Mouse (Mus musculus) Patski (cell line): Measurements from ENCODE around the gene Plrg1. TPM values are rescaled to one million over a fixed set of nuclear protein-coding genes. Genes with fewer than 3 reads are reported as not detected.

Source experiments
- ATAC-seq: fragments of 100-300 bp; one replicate; pipeline ENCODE4 v1.8.0; 2021
- CTCF ChIA-PET: fragments of 350-600 bp; sonication (Branson Sonifier 250); formaldehyde crosslinking; loops from one replicate; lab custom pipeline; 2022; ENCODE audit warnings: inconsistent platforms; lab: Charles Lee
- POLR2A ChIA-PET: fragments of 350-600 bp; sonication (Branson Sonifier 250); formaldehyde crosslinking; loops from one replicate; lab custom pipeline; 2022; ENCODE audit warnings: antibody characterized with exemption, inconsistent platforms; lab: Charles Lee
- DNase-seq: peaks from one replicate; pipeline ENCODE4 v3.0.0-alpha.2; 2011; ENCODE audit warnings: low read depth, low spot score
- H3K27me3 ChIP-seq: fragments of 371-371 bp; one replicate; pipeline ENCODE4 v1.5.1; 2021
- CTCF ChIP-seq: fragments of 100-300 bp; IDR thresholded peaks from one replicate; pipeline ENCODE4 v1.5.1; 2021
- in situ Hi-C: fragments of 300-500 bp; cut with MboI; formaldehyde crosslinking; loops from 3 replicates; pipeline ENCODE4 v1.11.1; 2018; ENCODE audit warnings: low pct_unique_long_range_greater_than_20kb, mixed read lengths
- polyA plus RNA-seq: library from polyadenylated mRNA; unstranded; gene quantifications from one replicate; pipeline ENCODE4 v1.2.3, GENCODE M21; 2021

Plrg1 gene
- polyA plus RNA-seq, 1 experiment from 2014 or later: 85.3 TPM

DNA sequence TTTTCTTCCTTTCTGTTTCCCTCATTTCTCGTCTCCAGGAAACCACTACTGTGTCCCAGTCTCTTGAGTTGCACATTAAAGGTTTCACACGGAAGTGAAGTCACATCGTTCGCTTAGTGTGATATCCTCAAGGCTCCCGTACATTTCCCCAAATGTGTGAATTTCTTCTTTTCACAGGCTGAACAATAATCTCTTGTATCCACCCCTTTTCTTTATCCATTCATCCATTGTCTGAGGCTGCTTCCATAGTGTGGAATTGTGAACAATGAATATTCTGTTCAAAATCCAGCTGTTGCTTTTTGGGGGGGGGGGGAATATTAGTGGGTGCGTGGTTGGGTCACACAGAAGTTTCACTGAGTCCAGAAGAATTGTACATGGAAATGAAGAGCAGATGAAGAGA lies 30.3 kb upstream of the Plrg1 start:
- no peak for TF ChIP-seq CTCF
- in situ Hi-C loops: no loop called here
- DNase-seq: no peak
- ATAC-seq: no peak
- POLR2A ChIA-PET: no interaction called here
- peaks cover 71% of the 10 kb centered on the region for H3K27me3 ChIP-seq
- CTCF ChIA-PET: interaction anchor here (1.7 to 1.9 kb wide), 2 partner anchors 9 to 25 kb away, joined by 4 to 7 read pairs; no protein-coding TSS in a partner anchor

DNA sequence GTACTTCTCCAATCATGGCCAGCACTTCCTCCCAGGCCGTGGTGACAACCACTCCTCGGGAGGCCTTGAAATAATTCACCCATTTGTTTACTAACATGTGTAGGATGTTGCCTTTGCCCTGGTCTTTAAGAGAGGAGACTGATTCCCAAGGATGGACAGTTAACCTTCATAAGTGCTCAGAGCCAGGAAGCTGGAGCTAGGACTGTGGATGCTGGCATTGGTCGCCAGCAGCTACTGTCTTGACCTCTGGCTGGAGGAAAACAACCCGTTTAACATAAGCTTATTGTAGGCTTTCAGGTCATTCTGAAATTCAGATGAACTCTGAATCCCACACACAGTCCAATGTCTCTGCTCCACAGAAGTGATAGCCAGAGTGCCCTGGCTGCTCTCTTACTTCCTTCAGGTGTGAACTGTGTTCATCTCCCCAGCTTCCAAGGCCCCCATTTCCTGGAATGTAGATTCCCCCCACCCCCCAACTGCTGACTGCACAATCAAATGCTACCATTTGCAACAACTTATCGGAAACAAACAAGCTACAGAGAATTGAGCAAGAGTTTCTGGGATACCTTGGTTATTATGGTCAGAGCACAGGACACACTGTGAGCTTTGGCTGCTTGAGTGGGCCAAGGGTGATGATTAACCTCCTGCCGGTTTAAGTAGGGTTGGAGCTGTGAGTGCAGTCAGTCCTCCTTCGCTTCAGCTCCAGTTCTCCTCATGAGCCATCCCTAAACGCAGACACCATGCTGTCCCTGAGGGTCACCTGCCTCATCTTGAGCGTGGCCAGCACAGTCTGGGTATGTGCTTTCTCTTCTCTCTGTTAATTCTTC lies 29.6 kb upstream of the Plrg1 start, which contains the start of gene Fga:
Gene Fga, plus strand, starts transcription at position 602 of the 827 bp plus-strand sequence.
- DNase-seq (no peak), ATAC-seq (no peak)
- in situ Hi-C loops: no loop called here
- peaks cover 71% of the 10 kb centered on the region for H3K27me3 ChIP-seq
- CTCF ChIA-PET: interaction anchor here (1.1 to 1.9 kb wide), 5 partner anchors 10 to 29 kb away, joined by 3 to 10 read pairs (median 4); partner anchors contain the start of gene Plrg1
- POLR2A ChIA-PET: interaction anchor here (0.6 kb wide), 1 partner anchor 763 kb away, joined by 5 read pairs; no protein-coding TSS in a partner anchor
- TF ChIP-seq CTCF: no peak

DNA sequence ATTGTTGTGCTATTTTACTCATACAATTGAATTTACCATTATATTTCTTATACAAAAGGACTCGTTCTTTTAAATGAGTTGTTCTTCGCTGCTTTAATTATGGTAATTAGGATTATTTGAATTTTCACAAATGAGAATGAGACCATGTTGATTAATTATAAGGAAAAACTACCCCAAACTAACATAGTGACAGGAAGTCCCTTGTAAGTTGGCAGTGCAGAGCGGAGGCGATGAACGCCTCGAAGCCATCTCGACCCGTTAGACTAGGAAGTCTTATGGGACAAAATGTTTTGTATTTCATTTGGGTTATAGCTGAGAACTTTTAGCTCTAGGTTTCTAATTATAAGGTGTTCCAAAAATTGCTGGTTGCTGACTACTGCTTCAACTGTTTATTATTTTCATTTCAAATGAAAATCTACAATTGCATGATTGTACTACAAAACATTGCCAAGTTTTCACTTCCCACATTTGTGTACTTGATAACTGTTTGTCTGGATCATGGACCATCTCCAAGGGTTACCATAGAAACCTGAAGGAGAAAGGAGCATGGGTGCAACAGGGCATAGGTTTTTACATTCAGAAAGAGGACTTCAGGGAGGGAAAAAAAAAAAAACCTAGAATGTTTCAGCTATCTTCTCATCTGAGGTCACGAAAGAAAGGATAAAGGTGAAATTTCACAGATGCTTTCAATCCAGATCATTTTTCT lies 27.6 kb upstream of the Plrg1 start:
- ChIA-PET POLR2A (no interaction called here), CTCF (interaction anchor here (1.2 kb wide), 1 partner anchor 12 kb away, joined by 3 read pairs; no protein-coding TSS in a partner anchor)
- in situ Hi-C loops: no loop called here
- DNase-seq: no peak
- no peak for TF ChIP-seq CTCF
- no peak for ATAC-seq
- H3K27me3 ChIP-seq: peaks cover 71% of the 10 kb centered on the region

DNA sequence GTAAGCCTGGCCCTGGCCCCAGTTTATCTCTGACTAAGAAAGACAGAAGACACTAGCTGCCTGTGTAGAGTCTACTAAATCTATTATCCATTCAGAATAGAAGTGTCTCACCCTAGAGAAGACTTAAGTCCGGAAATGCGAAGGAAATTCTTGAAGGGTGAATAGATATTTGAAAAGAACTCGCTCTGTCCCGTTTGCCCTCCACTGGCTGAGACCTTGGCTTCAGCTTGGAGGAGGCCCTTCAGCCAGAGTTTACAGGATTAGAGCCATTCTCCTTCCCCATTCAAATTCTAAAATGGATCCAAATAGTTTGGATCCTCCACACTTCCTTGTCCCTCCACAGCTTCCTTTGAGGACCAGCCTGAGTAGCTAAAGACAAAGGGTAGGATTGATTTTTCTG lies 25.0 kb upstream of the Plrg1 start:
- CTCF ChIA-PET: interaction anchor here (1.6 kb wide), 1 partner anchor 13 kb away, joined by 5 read pairs; no protein-coding TSS in a partner anchor
- in situ Hi-C loops: no loop called here
- TF ChIP-seq CTCF: no peak
- ATAC-seq (no peak), DNase-seq (no peak)
- peaks cover 80% of the 10 kb centered on the region for H3K27me3 ChIP-seq
- POLR2A ChIA-PET: no interaction called here

DNA sequence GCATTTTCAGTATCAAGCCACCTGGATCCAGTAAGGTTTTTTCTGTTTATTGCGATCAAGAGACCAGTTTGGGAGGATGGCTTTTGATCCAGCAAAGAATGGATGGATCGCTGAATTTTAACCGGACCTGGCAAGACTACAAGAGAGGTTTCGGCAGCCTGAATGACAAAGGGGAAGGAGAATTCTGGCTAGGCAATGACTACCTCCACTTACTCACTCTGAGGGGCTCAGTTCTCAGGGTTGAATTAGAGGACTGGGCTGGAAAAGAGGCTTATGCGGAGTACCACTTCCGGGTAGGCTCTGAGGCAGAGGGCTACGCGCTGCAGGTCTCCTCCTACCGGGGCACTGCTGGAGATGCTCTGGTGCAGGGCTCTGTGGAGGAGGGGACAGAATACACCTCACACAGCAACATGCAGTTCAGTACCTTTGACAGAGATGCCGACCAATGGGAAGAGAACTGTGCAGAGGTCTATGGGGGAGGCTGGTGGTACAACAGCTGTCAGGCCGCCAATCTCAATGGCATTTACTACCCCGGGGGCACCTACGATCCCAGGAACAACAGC lies 22.5 kb upstream of the Plrg1 start:
- no peak for ATAC-seq
- no peak for DNase-seq
- in situ Hi-C loops: no loop called here
- ChIA-PET CTCF (interaction anchor here (1.1 kb wide), 1 partner anchor 15 kb away, joined by 3 read pairs; no protein-coding TSS in a partner anchor), POLR2A (no interaction called here)
- TF ChIP-seq CTCF: no peak
- peaks cover 68% of the 10 kb centered on the region for H3K27me3 ChIP-seq

DNA sequence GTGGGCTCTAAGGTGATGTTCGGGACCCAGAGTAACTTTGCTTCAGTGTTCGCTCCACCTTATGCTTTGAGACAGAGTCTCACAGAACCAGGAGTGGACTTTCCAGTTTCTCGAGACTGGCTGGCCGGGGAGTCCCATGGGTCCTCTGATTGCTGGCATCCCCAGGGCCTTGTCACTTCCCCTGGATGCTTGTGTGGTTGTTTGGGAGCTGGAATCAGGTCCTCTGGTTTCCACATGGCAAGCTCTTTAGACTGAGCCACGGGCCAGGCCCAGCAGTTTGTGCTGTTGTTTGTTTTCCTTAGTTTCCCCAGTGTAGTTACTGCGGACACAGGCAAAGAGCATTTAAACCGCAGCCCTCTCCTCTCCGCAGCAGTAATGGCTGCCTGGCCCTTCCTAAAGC lies 21.5 kb upstream of the Plrg1 start:
- no peak for ATAC-seq
- ChIA-PET POLR2A (no interaction called here), CTCF (interaction anchor here (1.1 to 1.7 kb wide), 3 partner anchors 14 to 34 kb away, joined by 3 to 10 read pairs (median 5); no protein-coding TSS in a partner anchor)
- no peak for DNase-seq
- in situ Hi-C loops: no loop called here
- TF ChIP-seq CTCF: no peak
- peaks cover 66% of the 10 kb centered on the region for H3K27me3 ChIP-seq

DNA sequence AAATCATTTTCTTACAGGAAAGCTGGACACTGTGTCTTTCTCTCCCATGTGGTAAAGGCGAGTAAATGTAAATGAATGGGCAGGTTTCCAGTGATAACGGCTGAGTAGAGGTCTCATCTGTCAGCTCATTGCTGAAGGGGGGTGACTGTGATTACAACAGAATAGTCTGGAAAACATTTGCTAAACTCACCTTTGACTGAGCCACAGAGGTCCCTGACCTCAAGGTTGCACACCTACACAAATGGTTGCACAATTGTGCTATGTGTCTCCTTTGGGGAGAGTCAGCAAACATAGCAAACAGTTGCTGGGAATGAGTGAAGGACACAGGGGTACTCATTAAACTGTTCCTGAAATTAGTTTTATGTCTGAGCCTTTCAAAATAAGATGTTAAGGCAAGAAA lies 16.5 kb upstream of the Plrg1 start:
- peaks cover 57% of the 10 kb centered on the region for H3K27me3 ChIP-seq
- no peak for TF ChIP-seq CTCF
- in situ Hi-C loops: no loop called here
- CTCF ChIA-PET: interaction anchor here (0.9 to 1.1 kb wide), 3 partner anchors 15 to 39 kb away, joined by 3 to 7 read pairs (median 3); no protein-coding TSS in a partner anchor
- POLR2A ChIA-PET: no interaction called here
- no peak for DNase-seq
- ATAC-seq: no peak

DNA sequence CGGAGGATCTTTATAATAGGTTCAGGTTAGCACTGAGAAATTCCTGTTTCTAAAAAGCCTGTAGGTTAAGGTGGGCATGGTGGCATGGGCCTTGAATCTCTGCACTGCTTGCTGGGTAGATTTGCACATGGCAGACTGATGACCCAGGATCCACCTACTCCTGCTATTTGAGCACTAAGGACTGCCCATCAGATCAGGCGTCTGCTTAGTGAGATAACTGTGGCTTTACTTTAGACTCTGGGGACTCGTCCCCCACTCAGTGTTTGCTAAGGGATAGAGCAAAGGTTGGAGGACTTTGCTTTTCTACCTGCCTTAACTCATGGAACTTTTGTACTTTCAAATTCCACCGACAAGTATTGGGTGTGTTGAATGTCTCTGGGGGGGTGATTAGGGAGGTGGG lies 15.7 kb upstream of the Plrg1 start:
- in situ Hi-C loops: no loop called here
- POLR2A ChIA-PET: no interaction called here
- CTCF ChIA-PET: no interaction called here
- no peak for DNase-seq
- no peak for TF ChIP-seq CTCF
- ATAC-seq: no peak
- H3K27me3 ChIP-seq: peaks cover 57% of the 10 kb centered on the region

DNA sequence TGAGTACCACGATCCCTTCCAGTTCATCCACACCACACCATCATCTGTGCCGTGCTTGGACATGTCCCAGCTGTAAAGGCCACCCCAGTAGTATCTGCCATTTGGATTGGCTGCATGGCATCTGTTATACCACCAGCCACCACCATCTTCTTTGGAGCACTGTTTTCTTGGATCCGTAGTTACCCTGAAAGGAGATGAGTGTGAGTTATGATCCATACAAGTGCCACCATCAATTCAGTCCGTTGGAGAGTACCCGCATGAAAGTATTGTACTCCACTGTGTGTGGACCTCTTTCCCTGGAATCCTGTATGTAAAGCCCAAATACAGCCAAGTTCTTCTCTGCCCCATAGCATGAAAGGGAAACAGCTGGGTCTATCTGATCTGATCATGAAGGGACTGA lies 12.9 kb upstream of the Plrg1 start:
- H3K27me3 ChIP-seq: peaks cover 71% of the 10 kb centered on the region
- no peak for DNase-seq
- in situ Hi-C loops: no loop called here
- ChIA-PET CTCF (interaction anchor here (0.6 kb wide), 1 partner anchor 9 kb away, joined by 3 read pairs; no protein-coding TSS in a partner anchor), POLR2A (no interaction called here)
- no peak for TF ChIP-seq CTCF
- ATAC-seq: no peak

DNA sequence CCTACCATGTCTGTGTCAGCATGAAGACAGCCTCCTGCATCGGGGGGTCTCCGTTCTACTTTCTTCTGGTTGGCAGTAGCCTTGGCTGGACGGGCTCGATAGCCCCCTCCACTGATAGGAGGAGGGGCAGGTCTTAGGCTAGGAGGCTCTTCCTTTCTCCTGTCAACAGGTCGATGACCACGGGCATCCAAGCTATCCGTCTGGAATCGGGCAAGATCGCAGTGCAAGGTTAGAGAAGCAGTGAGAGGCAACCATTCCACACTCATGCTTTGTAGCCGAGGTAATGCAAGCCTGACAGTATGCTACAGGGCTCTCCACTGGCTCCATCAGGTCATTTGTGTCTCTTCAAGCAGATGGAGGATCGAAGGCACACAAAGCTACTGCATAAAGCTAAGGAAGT lies 8.7 kb upstream of the Plrg1 start:
- ATAC-seq (no peak), DNase-seq (no peak)
- in situ Hi-C loops: no loop called here
- ChIA-PET CTCF (interaction anchor here (1.3 kb wide), 1 partner anchor 48 kb away, joined by 3 read pairs; no protein-coding TSS in a partner anchor), POLR2A (no interaction called here)
- H3K27me3 ChIP-seq: peaks cover 85% of the 10 kb centered on the region
- TF ChIP-seq CTCF: no peak
